In genomic region chr9:12876496-12876895, GRCm38 (mm10) we compare ENCODE assay signal across 14 mouse cellular contexts.
DNase-seq lines count a peak whose midpoint lies in the region; TF ChIP-seq lines count a peak whose summit lies in the region.
"Had no signal": no experiment of that assay in that cellular context is flagged by ENCODE, and none has a peak within 500 bp of the region (broad histone marks: within the 10 kb centered on the region; RNA-seq: fewer than 3 reads in every experiment).

No protein-coding gene starts in this region.

- no peak overlapping the region for H3K27ac ChIP-seq in gastrocnemius, adult 2 months
- H3K27ac ChIP-seq in layer of hippocampus, adult 2 months, result no peak overlapping the region
- H3K27ac ChIP-seq: liver, embryonic 12.5 days had no signal

- peak; percentile 5; the same call in 1 of the 2 replicates for TF ChIP-seq CTCF in gastrocnemius, adult 2 months (IDR thresholded peaks at IDR 0.05)
- TF ChIP-seq CTCF in layer of hippocampus, adult 2 months (conservative IDR thresholded peaks at IDR 0.05), result peak; percentile 84
- peak; percentile 33 for TF ChIP-seq CTCF in E14TG2a.4 (conservative IDR thresholded peaks at IDR 0.05; ENCODE audit: low read length)

- no peaks in the 10 kb centered on the region for H3K4me1 ChIP-seq in E14TG2a.4 (replicated peaks; ENCODE audit: low read depth, low read length)
- H3K4me1 ChIP-seq: liver, embryonic 12.5 days had no signal

- DNase-seq in gastrocnemius, adult 2 months, result no peak
- no peak for DNase-seq in gastrocnemius, postnatal 14 days
- no peak for DNase-seq in layer of hippocampus, adult 2 months (ENCODE audit: low spot score in 2 of 2)
- no peak for DNase-seq in layer of hippocampus, postnatal 10 days (ENCODE audit: low spot score in 2 of 2)
- peak; percentile 43 for DNase-seq in brain, adult 2 months (ENCODE audit: low read depth, low spot score)
- no peak for DNase-seq in ovary, adult 18-20 months (ENCODE audit: low spot score)
- DNase-seq in B cell, adult 2 months, result no peak
- DNase-seq: adrenal gland, postnatal 14 days; cerebellum, postnatal 14 days; lung, postnatal 10 days; right cerebral cortex, postnatal 4 days; thymus, postnatal 14 days had no signal

- H3K36me3 ChIP-seq in E14TG2a.4 (ENCODE audit: insufficient read depth, low read length), result no peaks in the 10 kb centered on the region
- H3K36me3 ChIP-seq: liver, embryonic 12.5 days had no signal

- no peak overlapping the region for H3K4me3 ChIP-seq in gastrocnemius, adult 2 months
- no peak overlapping the region for H3K4me3 ChIP-seq in layer of hippocampus, adult 2 months
- no peak overlapping the region for H3K4me3 ChIP-seq in E14TG2a.4 (replicated peaks; ENCODE audit: low read length)
- H3K4me3 ChIP-seq: liver, embryonic 12.5 days had no signal

- H3K9me3 ChIP-seq in E14TG2a.4 (ENCODE audit: low read length), result no peaks in the 10 kb centered on the region
- H3K9me3 ChIP-seq: liver, embryonic 12.5 days had no signal

- intact Hi-C loops in gastrocnemius, adult 2 months (cut with DNase I), result no loop called here
- intact Hi-C loops in gastrocnemius, postnatal 14 days (cut with DNase I; ENCODE audit: low total_unique reads), result no loop called here

- no peaks in the 10 kb centered on the region for H3K27me3 ChIP-seq in E14TG2a.4 (ENCODE audit: insufficient read depth, low read length)
- H3K27me3 ChIP-seq: liver, embryonic 12.5 days had no signal

Comparison
In these comparisons a context has a peak if more than half of its experiments do, and no peak if none do; other contexts are left out.
1. CTCF ChIP-seq: peak in every context shown above with its lines; median percentile 84 in layer of hippocampus, adult 2 months; 33 in E14TG2a.4; 5 in gastrocnemius, adult 2 months.